Mouse (Mus musculus) liver, adult 2 months (tissue): ENCODE data around the gene Utrn. TPM values are rescaled to one million over a fixed set of nuclear protein-coding genes. Genes with fewer than 3 reads are reported as not detected.

ENCODE experiments used
- DNase-seq: peaks from one replicate; pipeline ENCODE4 v3.0.0-alpha.2; 2011; ENCODE audit warnings: low read depth, low spot score; ENCODE audit errors: extremely low read depth
- H3K27ac ChIP-seq: fragments of 200-500 bp; replicated peaks from 2 replicates; pipeline ENCODE4 v1.5.1; 2012; ENCODE audit warnings: low read depth, mild to moderate bottlenecking, control low read depth, inconsistent platforms, low read length; ENCODE audit not compliant: insufficient read depth
- H3K27me3 ChIP-seq: fragments of 200-500 bp; 2 replicates; pipeline ENCODE4 v1.6.1; 2012; ENCODE audit warnings: mild to moderate bottlenecking, moderate library complexity, low read length, inconsistent platforms; ENCODE audit not compliant: control insufficient read depth, insufficient read depth
- H3K36me3 ChIP-seq: fragments of 200-500 bp; 2 replicates; pipeline ENCODE4 v1.6.1; 2012; ENCODE audit warnings: low read length, inconsistent platforms; ENCODE audit not compliant: control insufficient read depth, insufficient read depth
- H3K4me1 ChIP-seq: fragments of 200-500 bp; 2 replicates; pipeline ENCODE4 v1.6.1; 2011; ENCODE audit warnings: low read length; ENCODE audit not compliant: control insufficient read depth, insufficient read depth
- H3K4me3 ChIP-seq: fragments of 200-500 bp; 2 replicates; pipeline ENCODE4 v1.5.1; 2011; ENCODE audit warnings: low read depth, mild to moderate bottlenecking, control low read depth, low read length, moderate library complexity; ENCODE audit not compliant: insufficient read depth
- H3K79me2 ChIP-seq: fragments of 200-500 bp; 2 replicates; pipeline ENCODE4 v1.6.1; 2012; ENCODE audit warnings: inconsistent platforms, mild to moderate bottlenecking, low read length, moderate library complexity; ENCODE audit not compliant: control insufficient read depth, insufficient read depth
- H3K9ac ChIP-seq: fragments of 200-500 bp; 2 replicates; pipeline ENCODE4 v1.6.1; 2012; ENCODE audit warnings: low read depth, mild to moderate bottlenecking, control low read depth, inconsistent platforms, low read length
- CTCF ChIP-seq: fragments of 200-500 bp; IDR thresholded peaks from 2 replicates; pipeline ENCODE4 v1.5.1; 2011; ENCODE audit warnings: low read depth, low read length, control low read depth
- POLR2A ChIP-seq: fragments of 200-500 bp; IDR thresholded peaks from 2 replicates; pipeline ENCODE4 v1.6.1; 2011; ENCODE audit warnings: low read length, control low read depth; ENCODE audit not compliant: insufficient read depth; ENCODE audit errors: extremely low read depth
- WGBS: fragments of 180-500 bp; shearing (Covaris S2); methylation state at CpG from one replicate; pipeline ENCODE4 v1.1.7; 2018; 5-methylcytosine and 5-hydroxymethylcytosine counted together
- polyA plus RNA-seq: library from polyadenylated mRNA; depleted of rRNA; stranded (reverse); fragments of >200 nt; gene quantifications from 2 replicates; pipeline ENCODE4 v1.2.3, GENCODE M21; 2012
- total RNA-seq: library from RNA; depleted of rRNA; stranded (reverse); fragments of >200 nt; gene quantifications from 2 replicates; pipeline ENCODE4 v1.2.3, GENCODE M21; 2014

The Utrn gene
- total and polyA plus RNA-seq, 2 experiments = 5.9 to 25.7 TPM

DNA sequence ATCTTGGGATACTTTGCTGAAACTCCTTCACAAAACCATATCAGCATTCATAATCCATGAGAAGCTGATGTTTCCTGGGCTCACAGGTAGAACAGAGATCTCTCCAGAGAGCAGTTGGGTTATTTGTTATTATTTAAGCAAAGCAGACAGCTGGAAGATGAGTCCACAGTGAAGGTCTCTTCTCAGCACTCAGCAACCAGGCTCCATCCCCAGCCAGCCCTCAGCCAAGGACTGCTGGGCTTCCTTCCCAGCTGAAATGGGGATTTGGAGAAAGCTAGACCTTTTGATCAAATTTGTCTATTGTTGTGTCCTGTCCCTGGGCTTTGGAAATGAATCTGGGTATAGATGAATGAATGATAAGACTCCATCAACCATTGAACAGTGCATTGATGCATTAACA lies 276.1 kb downstream of the Utrn start:
- H3K4me1 ChIP-seq = no peaks in the 10 kb centered on the region; the same call in 1 of the 2 replicates
- no peaks in the 10 kb centered on the region for H3K79me2 ChIP-seq
- no peak for DNase-seq
- no peak overlapping the region for H3K9ac ChIP-seq
- H3K4me3 ChIP-seq = no peak overlapping the region
- no peak overlapping the region for H3K27ac ChIP-seq
- no peaks in the 10 kb centered on the region for H3K27me3 ChIP-seq
- TF ChIP-seq POLR2A = no peak
- TF ChIP-seq CTCF = no peak
- no peaks in the 10 kb centered on the region for H3K36me3 ChIP-seq

DNA sequence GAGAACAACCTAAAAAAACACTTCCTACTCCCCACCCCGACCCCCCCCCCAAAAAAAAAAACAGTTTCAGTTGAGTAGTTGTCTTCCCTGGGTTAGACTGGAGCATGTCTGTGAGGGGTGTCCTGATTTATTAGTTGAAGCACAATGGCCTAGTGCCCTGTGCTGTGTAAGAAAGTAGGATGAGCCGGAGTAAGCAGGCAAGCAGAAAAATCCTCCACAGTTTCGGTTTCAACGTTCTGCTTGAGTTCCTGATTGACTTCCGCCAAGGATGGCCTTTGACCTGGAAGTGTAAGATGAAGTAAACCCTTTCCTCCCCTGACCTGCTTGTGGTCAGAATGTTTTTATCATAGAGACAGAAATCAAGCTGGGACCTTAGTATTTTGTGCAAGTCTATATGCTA lies 277.2 kb downstream of the Utrn start:
- DNase-seq = peak; percentile 13
- Histone ChIP-seq H3K9ac (no peak overlapping the region), H3K4me1 (peaks cover 4% of the 10 kb centered on the region; the same call in 1 of the 2 replicates), H3K27me3 (no peaks in the 10 kb centered on the region), H3K79me2 (no peaks in the 10 kb centered on the region), H3K4me3 (no peak overlapping the region), H3K27ac (no peak overlapping the region), H3K36me3 (no peaks in the 10 kb centered on the region)
- 65% methylated on average over 5 of the region's 5 CpGs for WGBS
- no peak for TF ChIP-seq CTCF
- no peak for TF ChIP-seq POLR2A

DNA sequence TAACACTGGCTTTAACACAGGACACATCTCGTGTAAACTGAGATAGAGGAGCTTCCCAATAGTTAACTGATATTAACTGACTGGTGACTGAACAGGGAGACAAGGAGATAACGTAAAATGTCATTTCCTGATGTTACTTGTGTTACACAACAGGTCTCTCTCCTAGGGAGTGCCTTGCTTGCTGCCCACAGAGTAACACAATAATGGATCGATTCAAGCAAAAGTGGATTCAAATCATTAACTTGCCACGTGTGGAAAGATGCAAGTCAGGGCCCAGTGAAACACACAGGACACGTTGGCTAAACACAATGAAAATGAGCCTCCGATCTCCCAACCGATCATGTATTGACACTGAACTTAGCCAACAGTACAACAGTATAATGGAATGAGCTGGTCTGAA lies 281.1 kb downstream of the Utrn start:
- Histone ChIP-seq H3K4me1 (peaks cover 4% of the 10 kb centered on the region; the same call in 1 of the 2 replicates), H3K4me3 (no peak overlapping the region; the same call in 1 of the 2 replicates), H3K79me2 (no peaks in the 10 kb centered on the region), H3K36me3 (no peaks in the 10 kb centered on the region), H3K9ac (no peak overlapping the region), H3K27me3 (no peaks in the 10 kb centered on the region), H3K27ac (no peak overlapping the region; the same call in 1 of the 2 replicates)
- WGBS = 19% methylated on average over 7 of the region's 7 CpGs
- TF ChIP-seq CTCF = no peak
- peak; percentile 94 for DNase-seq

DNA sequence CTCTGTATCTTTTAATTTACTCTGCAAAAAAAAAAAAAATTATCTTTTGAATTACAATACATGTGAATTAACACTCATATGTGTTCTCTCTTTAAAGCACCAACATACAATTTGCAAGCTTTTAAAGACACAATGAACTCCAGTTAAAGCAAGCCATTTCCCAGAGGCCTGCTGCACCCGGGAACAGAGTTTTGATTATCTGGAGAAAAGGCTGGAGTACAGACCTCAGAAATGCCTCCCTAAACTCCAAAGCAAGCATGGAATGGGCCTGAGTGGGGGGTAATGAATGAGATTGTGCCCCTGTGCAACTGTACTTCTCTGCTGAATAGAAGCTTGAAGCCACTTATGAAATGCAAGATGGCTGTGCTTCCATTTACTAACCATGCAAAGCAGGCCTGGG lies 281.8 kb downstream of the Utrn start:
- Histone ChIP-seq H3K4me3 (no peak overlapping the region), H3K9ac (no peak overlapping the region), H3K36me3 (no peaks in the 10 kb centered on the region), H3K4me1 (peaks cover 4% of the 10 kb centered on the region; the same call in 1 of the 2 replicates), H3K79me2 (no peaks in the 10 kb centered on the region), H3K27ac (no peak overlapping the region), H3K27me3 (no peaks in the 10 kb centered on the region)
- 93% methylated on average over 1 of the region's 1 CpGs for WGBS
- DNase-seq = no peak
- no peak for TF ChIP-seq POLR2A
- TF ChIP-seq CTCF = no peak

DNA sequence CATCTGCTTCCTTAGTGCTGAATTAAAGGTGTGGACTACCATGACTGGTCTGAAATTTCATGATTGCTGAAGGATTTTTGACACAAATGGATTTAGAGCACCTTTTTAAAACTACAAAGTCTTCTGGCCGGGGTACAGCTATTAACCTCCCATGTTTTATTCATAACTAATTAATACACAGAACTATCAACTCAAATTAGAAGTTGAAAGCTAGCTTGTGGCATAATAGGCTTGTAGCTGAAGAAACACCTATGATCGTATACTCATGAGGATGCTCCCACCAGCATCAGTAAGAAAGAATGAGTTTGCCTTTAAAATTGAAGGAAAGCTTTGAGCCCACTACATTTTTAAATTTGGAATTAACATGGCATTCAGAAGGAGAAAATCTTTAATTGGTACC lies 282.3 kb downstream of the Utrn start:
- no peak overlapping the region for H3K27ac ChIP-seq
- no peaks in the 10 kb centered on the region for H3K27me3 ChIP-seq
- H3K9ac ChIP-seq = no peak overlapping the region
- TF ChIP-seq CTCF = no peak
- no peak for TF ChIP-seq POLR2A
- H3K4me3 ChIP-seq = no peak overlapping the region
- peaks cover 4% of the 10 kb centered on the region; the same call in 1 of the 2 replicates for H3K4me1 ChIP-seq
- H3K79me2 ChIP-seq = no peaks in the 10 kb centered on the region
- DNase-seq = no peak
- no peaks in the 10 kb centered on the region for H3K36me3 ChIP-seq
- WGBS = 100% methylated on average over 2 of the region's 2 CpGs

DNA sequence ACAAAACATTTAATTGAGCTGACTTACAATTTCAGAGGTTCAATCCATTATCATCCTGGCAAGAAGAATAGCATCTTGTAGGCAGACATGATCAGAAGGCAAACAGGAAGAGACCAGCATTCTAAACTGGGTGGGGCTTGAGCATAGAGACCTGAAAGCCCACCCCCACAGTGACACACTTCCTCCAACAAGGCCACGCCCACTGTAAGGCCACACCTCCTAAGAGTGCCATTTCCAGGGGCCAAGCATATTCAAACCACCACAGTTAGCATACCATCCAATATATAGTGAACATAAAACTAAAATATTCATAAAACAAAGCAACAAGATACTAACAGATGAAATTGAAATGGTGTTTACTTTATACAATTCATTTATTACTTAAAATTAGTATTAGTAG lies 283.0 kb downstream of the Utrn start:
- no peak for DNase-seq

More for the DNA sequence above, 283.0 kb downstream of the Utrn start:
- Histone ChIP-seq H3K36me3 (no peaks in the 10 kb centered on the region), H3K4me1 (peaks cover 4% of the 10 kb centered on the region; the same call in 1 of the 2 replicates), H3K27ac (no peak overlapping the region), H3K4me3 (no peak overlapping the region), H3K79me2 (no peaks in the 10 kb centered on the region), H3K9ac (no peak overlapping the region), H3K27me3 (no peaks in the 10 kb centered on the region)
- TF ChIP-seq POLR2A (no peak), CTCF (no peak)
- WGBS = 91% methylated on average over 1 of the region's 1 CpGs
